Mouse (Mus musculus): ENCODE measurements around the gene Kbtbd12. TPM values are rescaled to one million over a fixed set of nuclear protein-coding genes. Genes with fewer than 3 reads are reported as not detected.

Kbtbd12 gene
- polyA plus RNA-seq, 1 experiment from 2014 or later = not detected

GRCm38 (mm10) chr6:88583950-88584349 lies 53.8 kb downstream of the Kbtbd12 start:
- H3K36me3 ChIP-seq = no peaks in the 10 kb centered on the region
- no peak for ATAC-seq
- H3K4me3 ChIP-seq (replicated peaks) = no peak overlapping the region
- H3K9me3 ChIP-seq = no peaks in the 10 kb centered on the region
- H3K27ac ChIP-seq = no peak overlapping the region
- H3K4me1 ChIP-seq (replicated peaks) = no peaks in the 10 kb centered on the region
- no peak overlapping the region for H3K9ac ChIP-seq (replicated peaks)
- no peak overlapping the region for H3K4me2 ChIP-seq (replicated peaks)
- 92% methylated on average over 4 of the region's 4 CpGs for WGBS
- H3K27me3 ChIP-seq = no peaks in the 10 kb centered on the region

GRCm38 (mm10) chr6:88576495-88576894 lies 61.3 kb downstream of the Kbtbd12 start:
- no peak for ATAC-seq
- no peak overlapping the region for H3K9ac ChIP-seq (replicated peaks)
- no peaks in the 10 kb centered on the region for H3K27me3 ChIP-seq
- H3K4me2 ChIP-seq (replicated peaks) = no peak overlapping the region
- no peaks in the 10 kb centered on the region for H3K9me3 ChIP-seq
- no peak overlapping the region for H3K4me3 ChIP-seq (replicated peaks)
- H3K27ac ChIP-seq = no peak overlapping the region
- no peaks in the 10 kb centered on the region for H3K36me3 ChIP-seq
- no peaks in the 10 kb centered on the region for H3K4me1 ChIP-seq (replicated peaks)
- WGBS = 88% methylated on average over 11 of the region's 11 CpGs

- Histone ChIP-seq H3K36me3 (no peaks in the 10 kb centered on the region), H3K27ac (no peak overlapping the region), H3K4me3 (replicated peaks) (no peak overlapping the region), H3K9me3 (no peaks in the 10 kb centered on the region), H3K9ac (replicated peaks) (no peak overlapping the region), H3K4me2 (replicated peaks) (no peak overlapping the region; the same call in 1 of the 2 replicates), H3K27me3 (peaks cover 31% of the 10 kb centered on the region), H3K4me1 (replicated peaks) (peaks cover 6% of the 10 kb centered on the region)
- no peak for ATAC-seq
- 2% methylated on average over 7 of the region's 7 CpGs for WGBS
These were observed 71.1 kb downstream of the Kbtbd12 start for GRCm38 (mm10) chr6:88566676-88567075.

- H3K4me3 ChIP-seq (replicated peaks) = no peak overlapping the region
- H3K4me2 ChIP-seq (replicated peaks) = no peak overlapping the region
- H3K27ac ChIP-seq = no peak overlapping the region
- peaks cover 35% of the 10 kb centered on the region for H3K27me3 ChIP-seq
- WGBS = 39% methylated on average over 6 of the region's 6 CpGs
- no peak overlapping the region for H3K9ac ChIP-seq (replicated peaks)
- no peaks in the 10 kb centered on the region for H3K9me3 ChIP-seq
- H3K4me1 ChIP-seq (replicated peaks) = peaks cover 6% of the 10 kb centered on the region
- no peak for ATAC-seq
- no peaks in the 10 kb centered on the region for H3K36me3 ChIP-seq
These were observed 72.7 kb downstream of the Kbtbd12 start for GRCm38 (mm10) chr6:88565033-88565432.

- H3K36me3 ChIP-seq = no peaks in the 10 kb centered on the region
- H3K27ac ChIP-seq = no peak overlapping the region
- ATAC-seq = no peak
- no peaks in the 10 kb centered on the region for H3K4me1 ChIP-seq (replicated peaks)
- H3K4me3 ChIP-seq (replicated peaks) = no peak overlapping the region
- 89% methylated on average over 4 of the region's 4 CpGs for WGBS
- no peaks in the 10 kb centered on the region for H3K9me3 ChIP-seq
- H3K9ac ChIP-seq (replicated peaks) = no peak overlapping the region
- H3K27me3 ChIP-seq = peaks cover 24% of the 10 kb centered on the region
- H3K4me2 ChIP-seq (replicated peaks) = no peak overlapping the region
These were observed 77.6 kb downstream of the Kbtbd12 start for GRCm38 (mm10) chr6:88560156-88560555.

GRCm38 (mm10) chr6:88559688-88560087 lies 78.1 kb downstream of the Kbtbd12 start:
- H3K4me1 ChIP-seq (replicated peaks) = no peaks in the 10 kb centered on the region
- peaks cover 21% of the 10 kb centered on the region for H3K27me3 ChIP-seq
- H3K4me3 ChIP-seq (replicated peaks) = no peak overlapping the region
- no peaks in the 10 kb centered on the region for H3K9me3 ChIP-seq
- no peak overlapping the region for H3K9ac ChIP-seq (replicated peaks)
- WGBS = 20% methylated on average over 5 of the region's 5 CpGs
- H3K4me2 ChIP-seq (replicated peaks) = no peak overlapping the region
- H3K36me3 ChIP-seq = no peaks in the 10 kb centered on the region
- 0 out of 2 replicates have a peak, but pooled peaks have one; percentile 71 for ATAC-seq
- H3K27ac ChIP-seq = no peak overlapping the region

- no peak for ATAC-seq
- H3K27ac ChIP-seq = no peak overlapping the region
- no peak overlapping the region for H3K9ac ChIP-seq (replicated peaks)
- no peak overlapping the region for H3K4me2 ChIP-seq (replicated peaks)
- WGBS = 76% methylated on average over 1 of the region's 1 CpGs
- no peaks in the 10 kb centered on the region for H3K9me3 ChIP-seq
- no peaks in the 10 kb centered on the region for H3K4me1 ChIP-seq (replicated peaks)
- no peaks in the 10 kb centered on the region for H3K36me3 ChIP-seq
- H3K4me3 ChIP-seq (replicated peaks) = no peak overlapping the region
- 0 out of 2 replicates have a peak, but pooled peaks cover 7% of the 10 kb centered on the region for H3K27me3 ChIP-seq
These were observed 79.7 kb downstream of the Kbtbd12 start for GRCm38 (mm10) chr6:88558076-88558475.

GRCm38 (mm10) chr6:88557548-88557947 lies 80.2 kb downstream of the Kbtbd12 start:
- no peaks in the 10 kb centered on the region for H3K36me3 ChIP-seq
- WGBS = 14% methylated on average over 4 of the region's 4 CpGs
- no peak overlapping the region for H3K27ac ChIP-seq
- no peaks in the 10 kb centered on the region for H3K4me1 ChIP-seq (replicated peaks)
- H3K4me3 ChIP-seq (replicated peaks) = no peak overlapping the region
- H3K9me3 ChIP-seq = no peaks in the 10 kb centered on the region
- H3K27me3 ChIP-seq = 0 out of 2 replicates have a peak, but pooled peaks cover 7% of the 10 kb centered on the region
- H3K4me2 ChIP-seq (replicated peaks) = no peak overlapping the region
- no peak overlapping the region for H3K9ac ChIP-seq (replicated peaks)
- no peak for ATAC-seq

- Histone ChIP-seq H3K9me3 (no peaks in the 10 kb centered on the region), H3K4me3 (replicated peaks) (no peak overlapping the region), H3K4me2 (replicated peaks) (no peak overlapping the region), H3K4me1 (replicated peaks) (peaks cover 8% of the 10 kb centered on the region), H3K27me3 (peaks cover 15% of the 10 kb centered on the region; the same call in 1 of the 2 replicates), H3K36me3 (no peaks in the 10 kb centered on the region), H3K9ac (replicated peaks) (no peak overlapping the region), H3K27ac (no peak overlapping the region)
- WGBS = 91% methylated on average over 2 of the region's 2 CpGs
- ATAC-seq = no peak
These were observed 87.8 kb downstream of the Kbtbd12 start for GRCm38 (mm10) chr6:88549916-88550315.

- no peak for ATAC-seq
- Histone ChIP-seq H3K4me3 (replicated peaks) (no peak overlapping the region), H3K9me3 (no peaks in the 10 kb centered on the region), H3K27ac (no peak overlapping the region), H3K4me1 (replicated peaks) (peaks cover 11% of the 10 kb centered on the region), H3K27me3 (peaks cover 15% of the 10 kb centered on the region; the same call in 1 of the 2 replicates), H3K4me2 (replicated peaks) (no peak overlapping the region), H3K36me3 (no peaks in the 10 kb centered on the region), H3K9ac (replicated peaks) (no peak overlapping the region)
- WGBS = 17% methylated on average over 4 of the region's 4 CpGs
These were observed 88.5 kb downstream of the Kbtbd12 start for GRCm38 (mm10) chr6:88549137-88549814.

GRCm38 (mm10) chr6:88548405-88549049 lies 89.2 kb downstream of the Kbtbd12 start:
- ATAC-seq = no peak
- Histone ChIP-seq H3K4me2 (replicated peaks) (no peak overlapping the region), H3K9me3 (no peaks in the 10 kb centered on the region), H3K27me3 (peaks cover 15% of the 10 kb centered on the region; the same call in 1 of the 2 replicates), H3K9ac (replicated peaks) (no peak overlapping the region), H3K36me3 (no peaks in the 10 kb centered on the region), H3K4me1 (replicated peaks) (peaks cover 11% of the 10 kb centered on the region), H3K4me3 (replicated peaks) (no peak overlapping the region), H3K27ac (no peak overlapping the region)
- WGBS = 86% methylated on average over 10 of the region's 10 CpGs

GRCm38 (mm10) chr6:88545397-88545790 lies 92.4 kb downstream of the Kbtbd12 start:
- 13% methylated on average over 10 of the region's 10 CpGs for WGBS
- H3K4me1 ChIP-seq (replicated peaks) = peaks cover 11% of the 10 kb centered on the region
- H3K4me2 ChIP-seq (replicated peaks) = peak overlapping the region; percentile 2
- H3K4me3 ChIP-seq (replicated peaks) = no peak overlapping the region
- peaks cover 15% of the 10 kb centered on the region; the same call in 1 of the 2 replicates for H3K27me3 ChIP-seq
- H3K9me3 ChIP-seq = no peaks in the 10 kb centered on the region
- no peaks in the 10 kb centered on the region for H3K36me3 ChIP-seq
- H3K27ac ChIP-seq = peak overlapping the region; percentile 79
- 0 out of 2 replicates have a peak, but pooled peaks have one; percentile 18 for ATAC-seq
- H3K9ac ChIP-seq (replicated peaks) = peak overlapping the region; percentile 46; the same call in 1 of the 2 replicates

Measured in midbrain, embryonic 13.5 days (tissue).